Mouse (Mus musculus) lung, postnatal 25 days (tissue): ENCODE results near the gene Gon4l.

ENCODE experiments used
- DNase-seq: peaks from one replicate; pipeline ENCODE4 v3.0.0; 2022; ENCODE audit warnings: low spot score

Gene Gon4l

GRCm38 (mm10) chr3:88912585-88912984, 77.6 kb downstream of the Gon4l start:
- no peak for DNase-seq

DNA sequence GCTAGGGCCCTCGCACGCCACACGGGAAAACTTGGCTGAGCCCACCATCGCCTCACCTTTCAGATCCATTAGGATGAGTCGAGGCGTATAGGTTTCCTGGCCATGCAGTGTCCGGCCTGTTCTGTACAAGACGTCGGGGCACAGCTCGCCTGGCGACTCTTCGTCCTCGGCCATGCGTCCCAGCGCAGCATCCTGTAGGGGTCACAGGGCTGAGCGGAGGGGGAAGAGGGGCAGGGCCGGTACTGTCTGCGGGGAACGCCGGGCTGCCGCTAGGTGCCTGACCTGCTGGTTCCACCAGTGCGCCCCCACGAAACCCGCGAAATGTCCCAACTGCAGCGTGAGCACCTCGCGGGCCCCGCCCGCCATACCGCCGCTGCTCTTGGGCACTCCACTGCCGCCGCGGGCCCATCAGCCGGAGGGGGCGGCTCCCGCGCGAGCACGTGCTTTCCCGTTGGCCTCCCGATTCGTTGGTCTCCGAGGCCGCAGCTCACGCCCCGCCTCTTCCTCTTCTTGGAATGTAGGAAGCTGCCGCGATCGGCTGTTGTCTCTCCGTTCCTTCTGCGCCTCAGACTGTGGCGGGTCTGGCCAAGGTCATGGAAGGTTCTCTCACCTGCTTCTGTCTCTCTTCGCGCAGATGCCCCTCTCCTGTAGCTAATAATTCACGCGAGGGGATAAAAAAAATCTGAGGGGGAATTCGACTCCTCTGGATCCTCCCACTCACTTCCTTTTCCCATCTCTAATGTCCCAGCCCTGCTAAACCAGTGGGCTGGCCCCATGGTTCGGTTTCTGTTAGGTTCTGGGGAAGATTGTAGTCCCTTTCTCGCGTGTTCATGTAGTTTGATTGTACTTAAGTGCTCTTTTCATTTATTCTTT, 78.7 kb downstream of the Gon4l start, which contains the start of gene Msto1:
Gene Msto1, minus strand, starts transcription at position 489 of the 873 bp plus-strand sequence.
- DNase-seq, result peak; percentile 95

- no peak for DNase-seq
Observed at GRCm38 (mm10) chr3:88914384-88914810, 79.4 kb downstream of the Gon4l start.

DNA sequence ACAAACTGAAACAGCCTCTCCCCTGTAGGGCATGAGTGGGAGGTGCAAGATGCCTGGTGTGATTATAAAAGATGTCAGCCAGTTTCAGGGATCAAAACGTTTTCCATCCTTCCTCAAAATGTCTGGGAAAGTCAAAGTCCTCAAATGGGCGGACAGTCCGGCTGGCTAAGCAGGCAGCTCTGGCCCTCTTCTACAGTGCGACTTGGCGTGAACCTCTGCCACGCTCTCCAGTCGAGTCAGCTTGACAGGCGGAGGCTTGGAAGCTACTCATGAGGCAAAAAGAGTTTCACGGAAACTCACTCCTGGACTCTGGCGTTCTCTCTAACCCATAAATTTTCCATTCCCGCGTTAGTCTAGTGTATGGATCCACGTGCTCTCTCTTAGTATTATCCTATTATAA, 84.0 kb downstream of the Gon4l start:
- no peak for DNase-seq

DNA sequence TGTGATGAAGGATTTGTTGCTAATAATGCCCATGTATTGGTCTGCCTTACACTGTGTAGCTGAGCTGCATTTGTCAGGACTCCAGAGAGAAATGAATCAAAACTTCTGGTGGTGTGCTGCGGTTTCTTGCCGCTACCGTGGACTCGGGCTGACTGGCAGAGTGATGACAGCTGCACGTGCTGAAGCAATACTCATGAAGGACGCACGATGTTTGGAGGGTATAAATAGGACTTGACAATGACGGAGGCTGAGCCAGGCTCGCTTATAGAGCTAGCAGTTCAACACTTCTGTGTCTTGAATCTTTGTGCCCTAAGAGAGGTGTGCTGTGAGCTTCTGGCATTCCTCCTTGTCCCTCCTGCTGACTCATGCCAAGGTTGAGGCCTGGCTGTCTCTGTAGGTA, 86.4 kb downstream of the Gon4l start:
- no peak for DNase-seq

GRCm38 (mm10) chr3:88923989-88924591, 89.1 kb downstream of the Gon4l start:
- no peak for DNase-seq

- DNase-seq, result no peak
Observed at GRCm38 (mm10) chr3:88925651-88926050, 90.6 kb downstream of the Gon4l start.

DNA sequence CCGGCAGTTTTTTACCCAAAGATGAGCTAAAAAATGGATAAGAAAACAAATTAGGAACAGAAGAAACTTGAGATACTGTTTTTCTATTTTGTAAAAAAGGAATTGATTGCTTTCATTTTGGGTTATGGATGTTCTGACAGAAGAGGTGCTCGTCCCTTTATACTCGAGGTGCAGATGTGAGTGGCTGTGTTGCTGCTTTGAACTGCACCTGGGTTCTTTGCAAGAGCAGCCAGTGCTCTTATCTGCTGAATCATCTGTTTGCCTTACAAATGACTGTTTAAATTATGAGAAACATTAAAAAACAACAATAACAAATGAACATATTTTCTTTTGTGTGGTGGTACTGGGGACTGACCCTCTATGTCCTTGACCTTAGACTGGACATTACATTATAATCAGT, 94.5 kb downstream of the Gon4l start:
- DNase-seq, result no peak

DNA sequence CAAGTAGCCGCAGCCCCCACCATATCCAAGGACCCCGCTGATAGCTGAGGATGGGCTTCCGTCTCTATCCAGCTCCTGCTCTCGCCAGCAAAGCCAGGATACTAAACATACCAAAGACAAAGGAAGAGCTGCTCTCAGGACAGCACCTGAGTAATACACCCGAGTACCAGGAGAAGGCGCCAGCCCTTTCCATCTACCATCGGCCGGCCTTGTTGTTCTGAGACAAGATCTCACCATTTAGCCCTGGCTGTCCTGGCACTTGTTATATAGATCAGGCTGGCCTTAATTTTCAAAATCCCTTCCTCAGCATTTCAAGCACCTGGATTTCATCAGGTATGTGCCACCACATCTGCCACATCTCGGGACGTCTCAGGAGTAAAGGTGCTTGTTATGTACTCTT, 104.0 kb downstream of the Gon4l start:
- no peak for DNase-seq

GRCm38 (mm10) chr3:88939749-88940148, 104.7 kb downstream of the Gon4l start:
- peak; percentile 36 for DNase-seq

DNA sequence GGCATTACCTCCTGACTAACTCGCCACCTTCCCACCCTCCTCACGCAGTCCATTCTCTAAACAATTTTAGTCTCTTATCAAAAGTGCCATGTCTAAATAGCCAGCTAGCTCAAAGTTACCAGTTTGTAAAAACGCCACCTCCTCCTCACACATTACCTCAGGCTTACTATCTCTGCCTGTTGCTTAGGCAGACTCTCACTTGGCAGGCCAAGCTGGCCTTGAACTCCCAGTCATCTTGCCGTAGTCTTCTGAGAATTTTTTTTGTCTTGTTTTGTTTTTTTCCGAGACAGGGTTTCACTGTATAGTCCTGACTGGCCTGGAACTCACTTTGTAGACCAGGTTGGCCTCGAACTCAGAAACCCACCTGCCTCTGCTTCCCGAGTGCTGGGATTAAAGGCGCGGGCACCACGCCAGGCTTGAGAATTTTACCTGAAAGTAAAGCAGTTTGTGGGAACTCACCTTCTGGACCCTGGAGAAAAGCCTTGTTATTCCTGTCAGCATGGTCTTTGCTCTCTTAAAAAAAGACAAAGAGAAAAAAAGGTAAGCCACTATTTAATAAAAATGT, 107.4 kb downstream of the Gon4l start:
- no peak for DNase-seq

- no peak for DNase-seq
Observed at GRCm38 (mm10) chr3:88944109-88944508, 109.1 kb downstream of the Gon4l start.

- DNase-seq, result peak; percentile 92
Observed at GRCm38 (mm10) chr3:88949786-88950575, 115.0 kb downstream of the Gon4l start.

DNA sequence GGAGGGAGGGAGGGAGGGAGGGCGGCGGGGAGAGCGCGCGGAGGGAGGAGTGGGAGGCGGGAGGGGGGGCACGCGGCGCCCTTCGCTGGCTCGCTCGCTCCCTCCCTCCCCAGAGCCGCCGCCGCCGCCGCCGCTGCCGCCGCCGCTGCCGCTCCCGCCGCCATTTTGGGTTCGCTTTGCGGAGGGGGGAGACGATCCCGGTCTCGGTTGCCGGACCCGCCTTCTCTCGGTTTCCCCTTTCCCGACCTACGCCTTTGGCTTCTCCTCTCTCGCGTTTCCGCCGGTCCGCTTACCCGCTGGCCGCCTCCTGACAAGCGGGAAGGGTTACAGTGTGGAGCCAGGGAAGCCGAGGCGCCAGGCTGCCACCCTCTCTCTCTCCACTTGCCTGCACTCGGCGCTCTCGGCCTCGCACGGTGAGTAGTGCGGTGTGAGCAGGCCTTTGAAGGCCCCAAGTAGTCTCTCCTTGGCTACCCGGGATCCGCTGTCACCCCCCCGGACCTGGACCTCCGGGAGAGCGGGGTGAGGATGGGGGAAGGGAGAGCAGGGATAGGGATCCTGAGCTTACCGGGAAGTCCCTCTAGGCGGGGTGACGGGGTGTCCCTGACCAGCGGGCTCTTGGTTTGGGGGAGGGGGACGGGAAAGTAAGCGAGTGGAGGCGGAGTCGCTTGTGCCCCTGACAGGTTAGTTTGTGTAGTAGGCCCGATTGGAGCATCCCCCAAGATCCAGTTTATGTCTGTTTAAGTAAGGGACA, 115.7 kb downstream of the Gon4l start, which contains the start of the genes Ash1l and Dap3:
Gene Ash1l, plus strand, starts transcription at position 47 of the 751 bp plus-strand sequence.
Gene Dap3, minus strand, starts transcription at position 606 of the 751 bp plus-strand sequence.
- DNase-seq, result peak; percentile 70

DNA sequence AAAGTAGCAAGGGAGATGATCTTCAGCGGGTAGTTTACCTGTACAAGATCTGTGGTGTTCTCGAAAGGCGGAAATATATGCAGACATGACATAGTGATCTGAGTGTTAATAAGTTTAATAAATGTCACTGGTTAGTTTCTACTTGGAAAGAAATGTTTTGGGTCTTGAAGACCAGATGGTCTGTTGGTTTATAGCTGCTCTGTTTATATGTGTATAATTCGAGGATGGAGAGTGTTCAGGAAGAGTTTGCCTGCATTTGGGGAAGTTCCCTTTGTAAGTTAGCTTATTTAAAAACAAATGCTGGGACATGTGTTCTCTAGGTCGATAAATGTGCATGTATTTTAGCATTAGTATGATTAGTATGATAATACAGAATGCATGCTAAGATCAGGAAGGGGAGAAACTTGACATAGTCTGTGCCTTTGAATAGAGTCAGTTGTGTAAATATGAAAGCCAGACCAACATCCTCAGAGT, 116.3 kb downstream of the Gon4l start:
- no peak for DNase-seq

DNA sequence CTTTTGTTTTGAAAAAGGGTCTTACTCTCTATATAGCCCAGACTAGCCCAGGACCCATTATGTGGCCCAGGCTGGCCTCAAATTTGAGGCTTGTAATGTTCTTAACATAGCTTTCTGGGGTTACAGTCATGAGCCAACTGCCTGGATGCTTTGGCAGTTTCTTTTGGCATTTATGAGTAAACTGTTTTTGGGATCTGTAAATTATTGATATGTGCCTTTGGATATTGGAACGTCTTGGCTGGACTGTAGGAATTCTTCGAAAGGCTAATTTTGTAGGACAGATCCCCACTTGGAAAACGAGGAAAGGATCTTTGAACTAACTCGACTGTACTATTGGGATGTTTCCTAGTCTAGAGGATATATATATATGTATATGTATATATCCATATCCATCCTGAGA, 118.2 kb downstream of the Gon4l start:
- no peak for DNase-seq

- DNase-seq, result no peak
Observed at GRCm38 (mm10) chr3:88953736-88954135, 118.7 kb downstream of the Gon4l start.
